Mouse (Mus musculus): Measurements from ENCODE around the gene Fam234b. TPM values are rescaled to one million over a fixed set of nuclear protein-coding genes. Genes with fewer than 3 reads are reported as not detected.

Fam234b gene
- total RNA-seq (2014; rRNA removed) (90.5 and 106 TPM in 2 replicates), polyA plus RNA-seq (2015; fragmentation: Nextera tagmentation; extraction: Ambion mirVana) (114 and 119 TPM in 2 replicates)

DNA sequence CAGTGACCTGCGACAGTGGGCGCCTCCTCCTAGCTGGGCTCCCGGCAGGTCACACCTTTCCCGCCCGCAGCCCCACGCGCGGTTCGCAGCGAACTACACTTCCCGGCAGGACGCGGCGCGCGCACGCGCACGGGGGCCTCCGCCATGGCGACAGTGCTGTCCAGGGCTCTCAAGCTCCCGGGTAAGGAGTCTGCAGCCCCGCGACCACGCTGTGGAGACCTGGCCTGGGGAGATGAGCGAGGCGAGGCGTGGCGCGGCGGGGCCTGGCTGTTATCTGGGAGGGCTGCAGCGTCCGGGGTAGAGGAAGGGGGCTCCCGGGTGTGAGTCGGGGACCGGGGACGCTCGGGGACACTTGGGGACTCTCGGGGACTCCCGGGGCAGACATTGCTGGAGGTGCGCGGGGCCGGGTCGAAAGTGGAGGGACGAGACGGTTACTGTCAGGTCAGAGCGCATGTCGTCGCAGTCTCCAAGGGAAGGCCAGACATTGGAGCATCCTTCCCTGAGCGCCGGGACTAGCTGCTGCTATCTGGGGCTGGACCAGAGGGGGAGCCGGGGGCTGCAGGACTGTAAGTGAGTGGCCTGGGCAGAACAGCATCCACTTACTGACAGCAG is at the start of gene Fam234b, which contains the start of gene Hebp1:
TSS of gene Fam234b (plus strand) at position 57 of the 612 bp plus-strand sequence.
TSS of gene Hebp1 (minus strand) at position 102 of the 612 bp plus-strand sequence.
- H3K36me3 ChIP-seq (ENCODE audit: insufficient read depth, low read length): no peaks in the 10 kb centered on the region
- peak within 1 kb of the TSS; percentile 73 for H3K4me2 ChIP-seq (ENCODE audit: low read depth, low read length, poor library complexity, severe bottlenecking)
- H3K27me3 ChIP-seq (ENCODE audit: insufficient read depth, low read length): no peaks in the 10 kb centered on the region
- peak; percentile 39 for TF ChIP-seq CTCF (IDR thresholded peaks at IDR 0.05)
- peak; percentile 79 for DNase-seq (ENCODE audit: low spot score)
- peak within 1 kb of the TSS; percentile 70 for H3K4me3 ChIP-seq (ENCODE audit: low read depth, low read length)
- ATAC-seq (ENCODE audit: low FRiP score): peak; percentile 90
- peak within 1 kb of the TSS; percentile 76 for H3K27ac ChIP-seq (ENCODE audit: low read depth, low read length)
- peaks cover 7% of the 10 kb centered on the region; the same call in 1 of the 2 replicates for H3K4me1 ChIP-seq (ENCODE audit: insufficient read depth, low read length)
- peak within 1 kb of the TSS; percentile 79 for H3K9ac ChIP-seq (replicated peaks; ENCODE audit: low read length, poor library complexity, severe bottlenecking)
- WGBS: 1% methylated on average over 51 of the region's 52 CpGs
- no peaks in the 10 kb centered on the region for H3K9me3 ChIP-seq (ENCODE audit: low read length)

DNA sequence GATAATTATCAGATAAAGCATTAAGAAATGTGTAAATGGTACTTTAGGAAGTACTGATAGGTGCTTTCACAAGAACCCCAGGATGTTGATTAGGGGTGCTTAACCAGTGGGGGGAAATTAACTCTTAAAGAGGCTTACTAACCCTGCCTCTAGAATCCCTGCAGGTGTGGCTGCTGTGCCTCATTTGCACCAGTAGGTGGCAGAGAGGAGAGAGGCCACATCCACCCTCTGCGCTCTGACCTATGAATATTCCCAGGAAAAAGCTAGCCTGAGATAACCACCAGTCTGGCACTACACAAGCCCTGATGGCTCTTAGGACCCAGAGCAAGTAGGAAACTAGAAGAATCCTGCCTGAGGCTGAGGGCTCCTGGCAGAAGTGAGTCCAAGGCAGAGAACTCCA is 49.3 kb upstream of the Fam234b start:
- DNase-seq (ENCODE audit: low spot score) (no peak), ATAC-seq (ENCODE audit: low FRiP score) (0 out of 2 replicates have a peak, but pooled peaks have one; percentile 24)
- Histone ChIP-seq H3K27me3 (ENCODE audit: insufficient read depth, low read length) (no peaks in the 10 kb centered on the region), H3K9me3 (ENCODE audit: low read length) (no peaks in the 10 kb centered on the region), H3K4me2 (ENCODE audit: low read depth, low read length, poor library complexity, severe bottlenecking) (no peak overlapping the region), H3K4me1 (ENCODE audit: insufficient read depth, low read length) (no peaks in the 10 kb centered on the region), H3K27ac (ENCODE audit: low read depth, low read length) (no peak overlapping the region), H3K36me3 (ENCODE audit: insufficient read depth, low read length) (no peaks in the 10 kb centered on the region), H3K4me3 (ENCODE audit: low read depth, low read length) (no peak overlapping the region), H3K9ac (replicated peaks; ENCODE audit: low read length, poor library complexity, severe bottlenecking) (no peak overlapping the region)
- peak; percentile 68 for TF ChIP-seq CTCF (IDR thresholded peaks at IDR 0.05)
- 53% methylated on average over 1 of the region's 1 CpGs for WGBS

DNA sequence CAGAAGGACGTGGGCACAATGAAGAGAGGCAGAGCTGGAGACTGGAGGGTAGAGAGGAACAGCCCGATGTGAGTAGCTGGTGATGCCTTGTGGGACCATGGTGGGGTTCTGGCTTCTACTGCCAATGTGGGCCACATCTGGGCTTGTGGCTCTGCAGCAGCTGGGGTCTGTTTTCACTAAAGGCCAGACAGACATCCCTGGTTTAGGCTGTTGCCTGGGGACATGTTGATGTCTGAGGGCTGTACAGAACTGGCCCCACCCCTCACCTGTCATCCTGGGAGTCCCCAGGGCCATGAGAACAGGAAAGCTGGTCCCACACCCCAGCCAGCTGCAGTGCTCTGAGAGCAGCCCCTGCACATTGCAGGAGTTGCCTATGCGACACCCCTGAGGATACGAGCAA is 48.6 kb upstream of the Fam234b start:
- no peaks in the 10 kb centered on the region for H3K27me3 ChIP-seq (ENCODE audit: insufficient read depth, low read length)
- DNase-seq (ENCODE audit: low spot score) (no peak), ATAC-seq (ENCODE audit: low FRiP score) (no peak)
- WGBS: 82% methylated on average over 4 of the region's 4 CpGs
- no peak overlapping the region for H3K9ac ChIP-seq (replicated peaks; ENCODE audit: low read length, poor library complexity, severe bottlenecking)
- no peaks in the 10 kb centered on the region for H3K36me3 ChIP-seq (ENCODE audit: insufficient read depth, low read length)
- H3K4me1 ChIP-seq (ENCODE audit: insufficient read depth, low read length): no peaks in the 10 kb centered on the region
- TF ChIP-seq CTCF (IDR thresholded peaks at IDR 0.05): no peak
- H3K27ac ChIP-seq (ENCODE audit: low read depth, low read length): no peak overlapping the region
- H3K4me2 ChIP-seq (ENCODE audit: low read depth, low read length, poor library complexity, severe bottlenecking): no peak overlapping the region
- H3K4me3 ChIP-seq (ENCODE audit: low read depth, low read length): no peak overlapping the region
- H3K9me3 ChIP-seq (ENCODE audit: low read length): no peaks in the 10 kb centered on the region

DNA sequence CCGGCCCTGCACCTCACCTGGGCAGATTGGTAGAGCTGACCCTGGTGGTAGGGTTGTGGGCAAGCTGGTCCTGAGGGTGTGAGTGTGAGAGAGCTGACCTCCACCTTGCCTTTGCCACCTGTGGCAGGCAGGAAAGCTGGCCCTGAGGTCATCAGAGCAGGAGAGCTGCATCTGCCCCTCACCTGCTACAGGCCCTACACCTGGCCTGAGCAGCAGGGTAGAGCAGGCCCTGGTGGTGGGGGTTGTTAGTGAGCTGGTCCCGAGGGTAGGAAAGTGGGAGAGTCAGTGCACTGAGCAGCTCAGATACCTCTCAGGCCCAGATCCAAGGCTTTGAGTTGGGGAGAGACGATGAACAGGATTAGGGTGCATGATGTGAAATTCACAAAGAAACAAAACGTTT is 48.1 kb upstream of the Fam234b start:
- no peak overlapping the region for H3K9ac ChIP-seq (replicated peaks; ENCODE audit: low read length, poor library complexity, severe bottlenecking)
- ATAC-seq (ENCODE audit: low FRiP score): no peak
- no peaks in the 10 kb centered on the region for H3K27me3 ChIP-seq (ENCODE audit: insufficient read depth, low read length)
- DNase-seq (ENCODE audit: low spot score): no peak
- H3K4me3 ChIP-seq (ENCODE audit: low read depth, low read length): no peak overlapping the region
- H3K27ac ChIP-seq (ENCODE audit: low read depth, low read length): no peak overlapping the region
- WGBS: 77% methylated on average over 4 of the region's 4 CpGs
- no peaks in the 10 kb centered on the region for H3K36me3 ChIP-seq (ENCODE audit: insufficient read depth, low read length)
- H3K4me1 ChIP-seq (ENCODE audit: insufficient read depth, low read length): no peaks in the 10 kb centered on the region
- no peak; the same call in 1 of the 2 replicates for TF ChIP-seq CTCF (IDR thresholded peaks at IDR 0.05)
- no peak overlapping the region for H3K4me2 ChIP-seq (ENCODE audit: low read depth, low read length, poor library complexity, severe bottlenecking)
- H3K9me3 ChIP-seq (ENCODE audit: low read length): no peaks in the 10 kb centered on the region

DNA sequence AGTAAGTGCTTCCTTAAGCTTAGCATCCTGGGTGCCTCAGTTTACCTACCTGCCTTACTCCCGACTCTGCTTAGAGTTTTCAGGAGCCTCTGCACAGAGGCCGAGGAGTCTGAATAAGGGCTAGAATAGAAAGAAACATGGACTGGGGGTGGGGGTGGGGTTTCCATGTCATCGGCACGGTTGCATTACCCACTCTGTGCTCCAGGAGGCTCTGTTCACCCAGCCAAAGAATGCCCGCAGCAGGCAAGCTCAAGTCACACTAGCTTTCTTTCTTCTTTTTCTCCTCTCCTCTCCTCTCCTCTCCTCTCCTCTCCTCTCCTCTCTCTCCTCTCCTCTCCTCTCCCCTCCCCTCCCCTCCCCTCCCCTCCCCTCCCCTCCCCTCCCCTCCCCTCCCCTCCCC is 47.5 kb upstream of the Fam234b start:
- no peak overlapping the region for H3K27ac ChIP-seq (ENCODE audit: low read depth, low read length)
- H3K27me3 ChIP-seq (ENCODE audit: insufficient read depth, low read length): no peaks in the 10 kb centered on the region
- peak; percentile 65 for TF ChIP-seq CTCF (IDR thresholded peaks at IDR 0.05)
- no peaks in the 10 kb centered on the region for H3K4me1 ChIP-seq (ENCODE audit: insufficient read depth, low read length)
- no peaks in the 10 kb centered on the region for H3K36me3 ChIP-seq (ENCODE audit: insufficient read depth, low read length)
- DNase-seq (ENCODE audit: low spot score) (peak; percentile 46), ATAC-seq (ENCODE audit: low FRiP score) (no peak)
- H3K4me2 ChIP-seq (ENCODE audit: low read depth, low read length, poor library complexity, severe bottlenecking): no peak overlapping the region
- H3K9ac ChIP-seq (replicated peaks; ENCODE audit: low read length, poor library complexity, severe bottlenecking): no peak overlapping the region
- no peak overlapping the region for H3K4me3 ChIP-seq (ENCODE audit: low read depth, low read length)
- H3K9me3 ChIP-seq (ENCODE audit: low read length): no peaks in the 10 kb centered on the region
- 33% methylated on average over 5 of the region's 5 CpGs for WGBS

DNA sequence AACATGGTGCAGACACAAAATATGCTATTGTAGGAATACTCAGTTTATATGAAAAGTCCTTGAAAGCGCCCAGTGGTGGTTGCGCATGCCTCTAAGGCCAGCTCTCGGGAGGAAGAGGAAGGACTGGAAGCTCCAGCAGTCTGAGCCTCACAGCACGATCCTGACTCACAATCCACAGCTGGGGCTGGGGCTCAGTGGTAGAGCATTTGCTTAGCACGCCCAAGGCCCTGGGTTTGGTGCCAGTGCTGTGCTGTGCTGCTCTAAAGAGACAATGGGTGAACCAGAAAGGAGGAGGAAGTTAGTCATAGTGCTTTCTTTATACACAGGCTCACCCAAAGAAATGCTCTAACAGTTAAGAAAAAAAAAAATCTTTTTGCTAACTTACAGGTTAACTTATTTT is 44.1 kb upstream of the Fam234b start:
- no peak for ATAC-seq (ENCODE audit: low FRiP score)
- no peak for TF ChIP-seq CTCF (IDR thresholded peaks at IDR 0.05)
- H3K27ac ChIP-seq (ENCODE audit: low read depth, low read length): no peak overlapping the region
- H3K4me2 ChIP-seq (ENCODE audit: low read depth, low read length, poor library complexity, severe bottlenecking): no peak overlapping the region
- DNase-seq (ENCODE audit: low spot score): no peak
- no peaks in the 10 kb centered on the region for H3K9me3 ChIP-seq (ENCODE audit: low read length)
- no peaks in the 10 kb centered on the region for H3K36me3 ChIP-seq (ENCODE audit: insufficient read depth, low read length)
- H3K9ac ChIP-seq (replicated peaks; ENCODE audit: low read length, poor library complexity, severe bottlenecking): no peak overlapping the region
- 76% methylated on average over 5 of the region's 5 CpGs for WGBS
- H3K4me1 ChIP-seq (ENCODE audit: insufficient read depth, low read length): no peaks in the 10 kb centered on the region
- H3K4me3 ChIP-seq (ENCODE audit: low read depth, low read length): no peak overlapping the region
- no peaks in the 10 kb centered on the region for H3K27me3 ChIP-seq (ENCODE audit: insufficient read depth, low read length)
